Mouse (Mus musculus): ENCODE measurements around the gene Aggf1.

Aggf1 gene

GRCm38 (mm10) chr13:95332086-95332899, 42.9 kb downstream of the Aggf1 start:
- in situ Hi-C loops (cut with MboI, MseI) = no loop called here

GRCm38 (mm10) chr13:95330507-95330906, 44.6 kb downstream of the Aggf1 start:
- in situ Hi-C loops (cut with MboI, MseI) = no loop called here

GRCm38 (mm10) chr13:95328767-95329166, 46.4 kb downstream of the Aggf1 start:
- in situ Hi-C loops (cut with MboI, MseI) = no loop called here

GRCm38 (mm10) chr13:95327345-95327741, 47.8 kb downstream of the Aggf1 start:
- in situ Hi-C loops (cut with MboI, MseI) = no loop called here

- in situ Hi-C loops (cut with MboI, MseI) = no loop called here
Observed at GRCm38 (mm10) chr13:95326611-95327344, 48.4 kb downstream of the Aggf1 start.

GRCm38 (mm10) chr13:95325907-95326550, 49.1 kb downstream of the Aggf1 start:
- in situ Hi-C loops (cut with MboI, MseI) = no loop called here

- in situ Hi-C loops (cut with MboI, MseI) = no loop called here
Observed at GRCm38 (mm10) chr13:95325080-95325906, 49.9 kb downstream of the Aggf1 start.

GRCm38 (mm10) chr13:95324626-95325079, 50.5 kb downstream of the Aggf1 start:
- in situ Hi-C loops (cut with MboI, MseI) = no loop called here

- in situ Hi-C loops (cut with MboI, MseI) = no loop called here
Observed at GRCm38 (mm10) chr13:95323950-95324625, 51.1 kb downstream of the Aggf1 start.

- in situ Hi-C loops (cut with MboI, MseI) = no loop called here
Observed at GRCm38 (mm10) chr13:95323400-95323799, 51.8 kb downstream of the Aggf1 start, which contains the start of gene Zbed3. TSS of gene Zbed3 (plus strand) at chr13:95323612.

- in situ Hi-C loops (cut with MboI, MseI) = no loop called here
Observed at GRCm38 (mm10) chr13:95320451-95320850, 54.7 kb downstream of the Aggf1 start.

GRCm38 (mm10) chr13:95319153-95319552, 56.0 kb downstream of the Aggf1 start:
- in situ Hi-C loops (cut with MboI, MseI) = no loop called here

- in situ Hi-C loops (cut with MboI, MseI) = no loop called here
Observed at GRCm38 (mm10) chr13:95312016-95312415, 63.1 kb downstream of the Aggf1 start.

GRCm38 (mm10) chr13:95307100-95307655, 68.0 kb downstream of the Aggf1 start:
- in situ Hi-C loops (cut with MboI, MseI) = no loop called here

GRCm38 (mm10) chr13:95306596-95306995, 68.6 kb downstream of the Aggf1 start:
- in situ Hi-C loops (cut with MboI, MseI) = no loop called here

Measured in T-helper 2 cell (primary cell).